Mouse (Mus musculus) thymus, postnatal 25 days (tissue): ENCODE data around the gene Ndrg4.
"Not testable (repeated sequence)": the region's sequence is repeated elsewhere in the genome, so short reads cannot be mapped to it uniquely, and the experiment has no call there.

Experiments
- DNase-seq: peaks from one replicate; pipeline ENCODE4 v3.0.0; 2022

The Ndrg4 gene

GRCm38 (mm10) chr8:95676631-95677030, at the start of gene Ndrg4:
TSS of gene Ndrg4 (plus strand) at chr8:95676980.
- no peak for DNase-seq

GRCm38 (mm10) chr8:95632840-95633239, 43.9 kb upstream of the Ndrg4 start:
- no peak for DNase-seq

DNA sequence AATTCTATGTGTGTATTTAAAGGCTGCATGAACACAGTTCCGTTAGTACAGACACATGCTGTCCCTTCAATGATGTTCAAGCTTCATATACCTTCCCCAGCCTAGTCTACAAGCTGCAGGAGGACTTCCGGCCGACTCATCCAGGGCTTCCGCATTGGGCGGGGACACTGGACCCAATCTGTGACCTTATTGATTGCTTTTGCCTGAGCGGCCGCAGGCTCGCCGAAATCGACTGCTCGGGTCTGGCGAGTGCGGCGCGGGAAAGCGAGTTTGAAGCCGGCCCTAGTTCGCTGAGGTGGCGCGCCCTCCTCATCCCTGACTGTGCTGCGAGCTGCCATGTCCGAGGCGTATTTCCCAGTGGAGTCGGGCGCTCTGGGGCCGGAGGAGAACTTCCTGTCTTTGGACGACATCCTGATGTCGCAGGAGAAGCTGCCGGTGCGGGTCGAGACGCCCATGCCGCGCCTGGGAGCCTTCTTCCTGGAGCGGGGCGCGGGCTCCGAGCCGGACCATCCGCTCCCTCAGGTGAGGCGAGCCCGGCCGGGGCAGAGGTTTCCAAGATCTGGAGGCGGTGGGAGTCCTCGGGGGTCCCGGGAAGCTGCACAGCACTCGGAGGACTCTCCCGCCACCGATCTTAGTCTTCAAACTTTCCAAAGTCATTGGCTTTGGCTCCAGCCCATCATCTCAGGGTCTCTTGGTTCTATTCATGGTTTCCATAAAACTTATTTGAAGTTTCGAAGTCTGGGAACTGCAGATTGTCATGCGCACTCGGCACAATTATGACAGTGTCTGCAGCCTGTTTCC, 43.3 kb upstream of the Ndrg4 start, which contains the start of gene Gins3:
TSS of gene Gins3 (plus strand) at position 192 of the 801 bp plus-strand sequence.
- peak; percentile 94 for DNase-seq

- peak; percentile 6 for DNase-seq
Measured at GRCm38 (mm10) chr8:95634063-95634340, 42.8 kb upstream of the Ndrg4 start.

DNA sequence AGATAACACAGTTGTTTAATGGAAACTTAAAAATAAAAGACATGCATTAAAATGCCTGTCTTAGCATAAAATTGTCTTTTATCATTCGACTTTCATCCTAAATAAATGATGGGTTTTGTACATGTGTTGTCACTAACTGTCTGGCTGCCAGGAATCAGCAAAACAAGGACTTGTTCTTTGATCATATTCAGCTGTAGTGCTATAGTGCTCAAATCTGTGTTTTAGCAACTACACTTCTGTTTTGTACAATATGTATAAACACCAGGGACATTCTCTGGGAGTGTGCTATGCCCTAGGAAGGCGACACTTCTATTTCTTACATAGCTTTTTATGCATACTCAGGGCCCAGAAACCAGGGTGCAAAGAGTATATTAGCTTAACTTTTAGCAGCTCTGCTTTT, 31.8 kb upstream of the Ndrg4 start:
- DNase-seq = no peak

DNA sequence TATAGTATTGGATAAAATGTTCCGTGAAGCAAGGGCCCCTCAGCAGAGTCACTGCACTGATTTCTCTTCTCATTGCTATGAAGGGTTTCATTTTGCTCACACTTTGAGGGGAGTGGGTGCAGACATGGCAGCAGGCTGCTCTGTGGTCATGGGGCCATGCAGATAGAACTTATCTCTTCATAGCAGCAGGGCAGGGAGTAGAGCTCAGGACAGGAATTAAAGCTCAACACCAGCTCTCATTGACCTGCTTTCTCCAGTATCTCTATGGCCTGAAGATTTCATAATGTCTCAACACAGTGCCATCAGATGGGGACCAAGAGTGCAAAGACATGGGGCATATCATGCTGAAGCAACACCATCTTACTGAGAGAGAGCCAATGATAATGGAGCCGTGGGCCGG, 28.5 kb upstream of the Ndrg4 start:
- no peak for DNase-seq

DNA sequence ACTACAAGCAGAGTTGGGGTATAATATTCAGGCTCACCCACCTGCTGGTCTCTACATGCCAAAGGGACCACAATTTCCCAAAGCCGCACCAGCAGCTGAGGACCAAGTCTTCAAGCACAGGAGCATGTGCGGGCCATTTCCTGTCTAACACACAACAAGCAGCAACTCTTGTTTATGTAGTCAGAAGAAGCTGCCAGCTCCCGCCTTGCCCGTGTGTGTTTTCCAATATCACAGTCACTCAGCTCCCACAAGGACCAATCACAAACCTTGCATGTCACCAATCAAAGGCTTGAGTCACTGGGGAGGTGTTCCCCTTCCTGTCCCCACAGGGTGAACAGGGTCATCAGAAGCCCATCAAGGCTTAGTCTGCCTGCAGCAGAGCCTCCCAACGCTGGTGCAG, 23.4 kb upstream of the Ndrg4 start:
- DNase-seq = no peak

DNA sequence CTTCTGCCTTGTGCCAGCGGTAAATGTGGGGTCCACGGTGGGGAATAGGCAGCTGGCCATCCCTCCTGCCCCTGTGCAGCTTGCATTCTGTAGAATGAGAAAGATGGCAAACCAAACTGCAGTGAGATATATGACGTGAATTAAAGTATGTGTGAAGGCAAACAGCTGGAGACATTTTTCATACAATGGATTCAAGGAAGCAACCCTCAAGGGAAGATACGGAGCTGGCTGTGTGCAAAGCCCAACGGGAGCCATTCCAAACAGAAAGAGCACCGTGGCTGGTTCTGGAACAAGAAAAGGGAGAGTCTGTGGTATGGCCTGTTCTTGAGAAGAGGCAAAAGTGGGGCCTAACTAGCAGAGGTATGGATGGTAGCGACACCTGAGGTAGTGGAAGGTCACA, 20.9 kb upstream of the Ndrg4 start:
- DNase-seq = no peak

- no peak for DNase-seq
Measured at GRCm38 (mm10) chr8:95656316-95657002, 20.3 kb upstream of the Ndrg4 start.

GRCm38 (mm10) chr8:95657523-95657922, 19.3 kb upstream of the Ndrg4 start:
- DNase-seq = no peak

DNA sequence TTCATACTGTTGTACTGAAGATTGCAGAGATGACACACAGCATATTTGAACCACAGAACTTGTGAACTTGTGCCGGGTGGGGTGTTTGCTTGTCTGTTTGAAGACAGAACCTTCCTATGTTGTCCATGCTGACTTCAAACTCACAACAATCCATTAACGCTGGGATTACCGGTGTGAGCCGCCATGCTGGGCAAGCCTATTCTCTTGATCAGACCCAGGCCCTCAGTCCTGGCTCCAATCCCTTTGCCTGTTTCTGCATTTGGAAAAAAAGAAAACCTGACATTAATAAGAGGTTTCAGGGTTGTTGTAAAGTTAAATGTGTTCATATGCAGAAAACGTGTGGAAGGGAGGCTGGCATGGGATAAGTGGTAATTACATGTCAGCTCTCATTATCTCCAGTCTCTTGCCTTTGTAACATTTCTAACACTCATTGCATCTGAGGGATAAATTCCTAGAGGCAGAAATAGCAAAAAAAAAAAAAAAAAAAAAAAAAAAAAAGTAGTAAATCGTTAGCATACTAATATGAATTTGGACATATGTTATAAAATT, 16.4 kb upstream of the Ndrg4 start:
- no peak for DNase-seq

- no peak for DNase-seq
Measured at GRCm38 (mm10) chr8:95661085-95661484, 15.7 kb upstream of the Ndrg4 start.

DNA sequence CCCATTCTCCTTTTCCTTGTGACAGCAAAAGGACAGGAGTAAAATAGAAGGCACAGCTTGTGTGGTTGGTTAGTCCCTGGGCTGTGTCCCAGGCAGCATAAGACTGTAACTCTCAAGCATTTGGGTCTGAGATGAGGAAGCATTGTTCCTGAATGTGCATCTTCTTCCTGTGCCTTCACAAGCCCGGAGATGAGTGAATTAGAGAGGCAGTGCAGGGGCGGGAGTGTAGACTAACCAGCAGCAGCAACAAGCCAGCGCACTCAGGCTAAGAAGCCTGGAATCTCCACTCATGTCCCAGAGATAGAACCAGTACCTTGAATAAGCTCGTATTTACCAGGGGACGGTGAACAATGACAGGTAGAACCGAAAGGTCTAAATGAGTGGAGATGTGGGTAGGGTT, 15.2 kb upstream of the Ndrg4 start:
- DNase-seq = no peak

DNA sequence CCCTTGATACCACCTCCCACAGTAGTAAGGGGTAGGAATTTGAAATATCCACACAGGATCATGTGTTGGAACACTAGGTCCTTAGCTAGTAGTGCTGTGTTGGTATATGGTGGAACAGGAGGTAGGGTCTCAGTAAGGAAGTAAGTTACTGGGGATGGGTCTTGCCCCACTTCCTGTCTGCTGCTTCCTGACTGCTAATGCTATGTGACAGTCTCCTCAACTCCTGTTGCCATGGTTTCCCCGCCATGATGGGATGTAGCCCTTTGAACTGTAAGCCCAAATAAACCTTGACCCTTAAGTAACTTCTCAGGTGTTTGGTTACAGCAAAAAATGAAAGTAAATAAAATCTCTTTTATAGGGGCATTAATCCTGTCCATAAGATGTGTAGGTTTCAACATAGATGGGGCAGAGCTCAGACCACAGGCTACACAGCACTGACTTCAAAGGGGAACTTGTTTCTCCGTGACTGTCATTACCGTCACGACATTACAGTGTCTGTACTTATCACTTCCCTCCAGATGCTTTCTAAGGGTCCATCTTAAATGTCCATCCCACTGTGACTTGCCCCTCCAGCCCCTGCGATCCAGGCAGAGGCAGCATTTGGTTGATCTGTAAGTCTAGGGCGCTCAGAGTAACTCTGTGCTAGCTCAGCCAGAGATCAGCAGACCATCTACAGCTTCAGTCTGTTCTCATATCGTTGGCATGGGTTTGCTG, 13.7 kb upstream of the Ndrg4 start:
- DNase-seq = no peak

- DNase-seq = no peak
Measured at GRCm38 (mm10) chr8:95663599-95663949, 13.2 kb upstream of the Ndrg4 start.

GRCm38 (mm10) chr8:95665813-95666452, 10.8 kb upstream of the Ndrg4 start:
- DNase-seq = not testable (repeated sequence)

DNA sequence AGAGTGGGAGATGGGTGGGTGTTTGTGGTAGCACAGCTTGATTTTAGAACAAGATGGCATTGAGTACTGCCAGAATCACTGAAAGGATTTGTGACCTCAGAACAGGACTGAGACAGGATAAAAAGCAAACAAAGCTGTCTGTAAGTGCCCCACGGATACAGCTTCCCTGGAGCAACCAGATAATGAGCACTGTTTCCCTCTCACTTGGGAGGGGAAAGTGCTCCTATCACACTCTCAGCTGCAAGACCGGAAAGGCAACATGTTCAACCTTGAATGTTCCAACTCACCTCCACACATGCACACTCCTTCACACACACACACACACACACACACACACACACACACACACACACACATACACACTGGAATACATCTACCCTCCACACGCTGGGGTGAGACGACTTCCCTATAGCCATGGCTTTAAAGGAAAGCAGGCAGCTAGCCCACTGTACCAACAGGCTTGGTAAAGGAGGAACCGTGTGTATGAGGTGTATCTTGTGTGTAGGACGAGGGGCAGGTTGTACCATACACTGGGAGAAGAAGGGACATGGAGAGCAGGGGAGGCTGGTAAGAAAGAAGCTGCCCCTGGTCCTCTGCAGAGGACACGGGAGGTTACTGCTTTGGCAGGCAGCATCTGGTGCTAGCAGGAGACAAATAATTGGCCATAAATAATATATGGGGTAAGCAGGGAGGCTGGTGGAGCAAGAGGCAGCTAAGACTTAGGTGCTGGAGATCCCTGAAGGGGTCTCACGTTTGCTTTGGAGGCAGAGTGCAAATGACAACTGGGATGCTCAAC, 8.4 kb upstream of the Ndrg4 start:
- no peak for DNase-seq

- no peak for DNase-seq
Measured at GRCm38 (mm10) chr8:95669967-95670366, 6.8 kb upstream of the Ndrg4 start.

GRCm38 (mm10) chr8:95671861-95672260, 4.9 kb upstream of the Ndrg4 start:
- DNase-seq = no peak

DNA sequence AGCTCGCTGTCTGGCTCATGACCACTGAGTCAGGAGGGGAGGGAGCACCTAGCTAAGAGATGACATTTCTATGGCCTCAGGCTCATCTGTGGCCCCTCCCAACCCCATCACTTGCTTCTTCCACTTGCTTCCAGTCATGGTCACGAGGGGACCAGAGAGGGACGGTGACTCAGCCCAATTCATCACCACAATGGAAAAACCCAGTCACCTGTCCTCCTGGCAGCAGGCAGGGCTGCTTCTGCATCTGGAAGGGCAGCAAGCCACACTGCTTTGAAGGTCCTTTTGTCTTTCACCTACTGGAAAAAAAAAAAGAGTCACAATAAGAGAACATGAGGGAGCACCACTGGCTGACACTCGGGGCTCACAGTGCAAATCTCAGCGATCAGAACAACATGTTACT, 4.0 kb upstream of the Ndrg4 start:
- no peak for DNase-seq

- DNase-seq = peak; percentile 14
Measured at GRCm38 (mm10) chr8:95677591-95678023, 827 bp downstream of the Ndrg4 start.

- DNase-seq = peak; percentile 44
Measured at GRCm38 (mm10) chr8:95678024-95678611, 1.3 kb downstream of the Ndrg4 start.
